Mouse (Mus musculus): ENCODE results near the gene Crygd. TPM values are rescaled to one million over a fixed set of nuclear protein-coding genes. Genes with fewer than 3 reads are reported as not detected.

Crygd gene
- not detected in 2 replicates for polyA plus RNA-seq (2012; rRNA removed; ENCODE audit: low replicate concordance)

GRCm38 (mm10) chr1:65063352-65063751 lies at the start of gene Crygd:
TSS of gene Crygd (minus strand) at chr1:65063452.

DNA sequence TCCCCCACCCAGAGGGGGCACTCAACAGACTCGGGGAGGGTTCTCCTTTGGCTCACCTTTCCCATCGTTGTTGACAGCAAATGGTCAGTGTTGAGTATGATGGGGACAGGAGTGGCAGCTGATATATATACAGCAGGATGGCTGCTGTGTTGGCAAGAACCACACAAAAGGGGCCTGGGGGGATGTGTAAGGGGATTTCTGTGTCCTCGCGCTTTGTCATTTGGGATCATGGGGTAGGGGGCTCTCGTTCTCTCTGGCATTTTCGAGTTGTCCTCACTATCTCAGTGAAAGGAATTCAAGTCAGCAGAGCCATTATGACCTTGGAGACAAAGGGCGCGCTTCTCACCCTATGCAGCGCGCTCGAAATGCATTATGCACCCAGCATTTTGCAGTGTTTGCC lies 40.0 kb upstream of the Crygd start, which contains the start of gene Cryga:
Gene Cryga, minus strand, starts transcription at position 101 of the 400 bp plus-strand sequence.

DNA sequence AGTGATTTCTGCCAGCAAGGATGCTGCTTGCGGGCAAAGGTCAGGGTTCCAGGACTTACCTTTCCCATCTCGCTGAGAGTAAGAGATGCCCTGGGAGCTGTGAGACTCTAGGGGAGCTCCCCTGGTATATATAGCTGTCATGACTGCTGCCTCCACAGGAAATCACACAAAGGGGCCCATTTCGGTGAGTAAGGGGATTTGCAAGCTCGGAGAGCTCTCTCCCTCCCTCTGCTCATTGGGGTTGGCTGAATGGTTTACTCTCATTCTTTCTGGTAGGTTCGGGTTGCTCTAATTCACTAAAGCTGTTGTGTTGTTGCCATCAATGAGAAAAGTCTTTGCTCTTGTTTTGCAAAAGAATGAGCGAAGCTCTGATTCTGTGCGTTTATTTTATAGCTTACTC lies 18.9 kb upstream of the Crygd start, which contains the start of gene Crygb:
Gene Crygb, minus strand, starts transcription at position 101 of the 400 bp plus-strand sequence.

GRCm38 (mm10) chr1:65073589-65073988 lies 10.3 kb upstream of the Crygd start, which contains the start of gene Crygc:
TSS of gene Crygc (minus strand) at chr1:65073689.

DNA sequence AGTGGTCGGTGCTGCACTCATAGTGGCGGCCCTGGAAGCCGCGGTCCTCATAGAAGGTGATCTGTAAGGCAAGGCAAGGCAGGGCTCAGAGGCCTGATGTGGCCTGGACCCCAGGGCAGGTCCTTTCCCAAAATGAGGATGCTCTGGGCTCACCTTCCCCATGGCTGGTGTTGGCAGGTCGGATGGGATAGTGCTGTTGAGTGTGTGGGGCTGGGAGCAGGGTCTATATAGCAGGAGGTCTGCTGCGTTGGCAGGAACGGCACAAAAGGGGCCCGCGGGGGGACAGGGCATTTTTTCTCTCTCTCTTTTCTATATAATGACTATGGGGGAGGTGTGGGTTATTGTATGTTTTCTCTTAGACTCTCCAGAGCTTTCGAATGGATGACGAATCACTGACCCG lies 12.3 kb downstream of the Crygd start, which contains the start of gene Cryge:
Gene Cryge, minus strand, starts transcription at position 198 of the 400 bp plus-strand sequence.

GRCm38 (mm10) chr1:65032641-65033040 lies 30.6 kb downstream of the Crygd start, which contains the start of gene Akr1cl:
TSS of gene Akr1cl (minus strand) at chr1:65032759.

Other genes starting within 250 kb of the Crygd start
- gene Plekhm3, start 106.6 kb downstream of the Crygd start, polyA plus RNA-seq (2012; rRNA removed; ENCODE audit: low replicate concordance) = 6.5 and 9.0 TPM in 2 replicates
- 0.55 and 1.3 TPM in 2 replicates for gene Akr1cl, start 30.7 kb downstream of the Crygd start, polyA plus RNA-seq (2012; rRNA removed; ENCODE audit: low replicate concordance)
- not detected in 2 replicates for gene Cryge, start 12.3 kb downstream of the Crygd start, polyA plus RNA-seq (2012; rRNA removed; ENCODE audit: low replicate concordance)
- not detected in 2 replicates for gene Crygc, start 10.2 kb upstream of the Crygd start, polyA plus RNA-seq (2012; rRNA removed; ENCODE audit: low replicate concordance)
- gene Crygb, start 18.8 kb upstream of the Crygd start, polyA plus RNA-seq (2012; rRNA removed; ENCODE audit: low replicate concordance) = not detected in 2 replicates
- not detected in 2 replicates for gene Cryga, start 39.9 kb upstream of the Crygd start, polyA plus RNA-seq (2012; rRNA removed; ENCODE audit: low replicate concordance)
- gene Gm28845, start 56.1 kb upstream of the Crygd start, polyA plus RNA-seq (2012; rRNA removed; ENCODE audit: low replicate concordance) = not detected in 2 replicates
- gene D630023F18Rik, start 59.8 kb upstream of the Crygd start, polyA plus RNA-seq (2012; rRNA removed; ENCODE audit: low replicate concordance) = 0.20 TPM in 1 of 2 replicates, not detected in the other
- gene Idh1, start 123.0 kb upstream of the Crygd start, polyA plus RNA-seq (2012; rRNA removed; ENCODE audit: low replicate concordance) = 49.3 and 108 TPM in 2 replicates
- 10.1 and 13.3 TPM in 2 replicates for gene Pikfyve, start 123.2 kb upstream of the Crygd start, polyA plus RNA-seq (2012; rRNA removed; ENCODE audit: low replicate concordance)
- not detected in 2 replicates for gene Pth2r, start 218.6 kb upstream of the Crygd start, polyA plus RNA-seq (2012; rRNA removed; ENCODE audit: low replicate concordance)

All from mammary gland, adult 2 months (tissue).